Mouse (Mus musculus) thymus, postnatal 10 days (tissue): ENCODE data around the gene Acad11.

ENCODE experiments used
- DNase-seq, 2 experiments: peaks; one replicate each; pipeline ENCODE4 v3.0.0; 2021; ENCODE audit warnings: low spot score in 2 of 2

Gene Acad11

DNA sequence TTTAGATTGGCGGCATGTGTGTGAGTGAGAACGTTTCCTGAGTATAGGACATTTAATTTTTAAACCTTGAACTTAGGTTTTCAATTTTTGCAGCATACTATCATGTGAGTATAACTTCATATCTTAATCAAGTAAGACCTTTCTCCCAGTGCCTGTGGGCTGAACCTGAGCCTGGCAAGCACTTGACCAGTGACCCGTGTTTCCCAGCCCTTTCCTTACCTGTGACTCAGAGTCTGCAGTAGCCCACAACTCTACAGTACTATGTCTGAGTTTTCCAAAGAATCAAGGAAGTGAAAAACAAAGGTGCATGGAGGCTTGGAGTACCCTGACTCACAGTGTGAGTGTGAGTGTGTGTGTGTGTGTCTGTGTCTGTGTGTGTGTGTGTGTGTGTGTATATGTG is 16.9 kb downstream of the Acad11 start:
- no peak for DNase-seq

DNA sequence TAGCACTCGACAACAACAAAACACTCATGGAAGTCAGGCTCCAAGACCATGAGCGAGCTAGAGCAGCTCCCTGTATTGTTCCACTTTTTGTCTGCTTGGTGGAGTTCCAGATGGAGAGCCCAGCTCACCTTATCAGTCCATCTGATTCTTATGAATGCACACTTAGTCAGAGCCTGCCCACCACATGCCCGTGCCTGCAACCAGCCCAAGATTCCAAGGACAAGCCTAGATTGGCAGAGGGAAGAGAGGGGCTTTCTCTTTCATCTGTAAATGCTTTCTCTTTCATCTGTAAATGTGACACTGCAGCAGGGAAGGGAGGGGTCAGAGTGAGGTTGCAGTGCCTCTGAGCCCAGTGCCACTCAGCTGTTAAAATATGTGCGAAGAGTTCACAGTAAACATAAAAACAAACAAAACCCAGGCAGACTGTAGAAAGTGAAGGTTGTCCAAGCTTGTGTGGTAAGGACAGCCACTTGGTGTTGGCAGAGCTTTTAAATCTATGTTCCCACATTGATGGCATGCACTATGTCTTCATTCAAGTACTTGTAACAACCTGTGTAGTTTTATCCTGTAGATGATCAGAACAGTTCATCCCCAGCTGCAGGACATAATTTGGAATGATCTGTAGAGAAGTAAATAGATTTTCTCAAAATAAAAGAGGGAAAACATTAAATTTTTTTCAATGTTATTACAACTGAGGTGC is 22.7 kb downstream of the Acad11 start:
- DNase-seq = no peak

DNA sequence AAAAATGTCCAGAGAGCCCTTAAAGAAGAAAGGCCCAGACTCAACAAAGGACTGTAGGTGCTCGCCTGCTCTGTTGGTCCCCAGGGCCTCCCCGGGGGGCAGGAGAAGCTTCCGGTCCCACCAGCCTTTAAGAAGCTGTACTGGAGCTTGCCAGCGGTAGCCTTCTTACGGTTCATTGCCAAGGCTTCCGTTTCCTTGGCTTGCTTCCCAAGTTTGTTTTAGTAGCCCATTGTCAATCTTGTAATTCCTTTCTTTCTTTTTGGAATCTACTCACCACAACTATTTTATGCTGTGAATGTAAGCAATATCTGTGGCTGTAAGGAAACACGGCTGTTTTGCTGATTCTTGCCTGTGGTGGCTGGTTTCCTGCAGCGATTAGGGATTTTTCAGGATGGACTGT is 25.4 kb downstream of the Acad11 start:
- no peak for DNase-seq

DNA sequence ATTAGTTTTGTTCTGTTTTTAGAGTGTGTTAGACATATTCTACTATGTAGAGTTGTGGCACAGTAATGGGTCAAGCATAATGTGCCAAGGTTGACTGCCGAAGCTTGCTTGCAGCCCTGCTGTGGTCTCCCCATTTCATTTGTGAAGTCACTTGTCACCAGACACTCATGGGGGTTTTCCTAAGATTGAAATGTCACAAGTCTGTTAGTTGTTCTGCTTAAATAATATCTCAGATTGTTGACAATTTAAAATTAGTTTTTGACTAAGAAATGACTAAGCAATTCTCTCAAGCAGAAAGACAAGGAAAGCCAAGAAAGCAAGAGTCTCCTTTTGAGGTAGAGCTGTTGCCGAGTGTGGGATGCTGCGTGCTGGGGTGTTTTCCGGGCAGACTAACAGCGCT is 29.8 kb downstream of the Acad11 start:
- no peak for DNase-seq

DNA sequence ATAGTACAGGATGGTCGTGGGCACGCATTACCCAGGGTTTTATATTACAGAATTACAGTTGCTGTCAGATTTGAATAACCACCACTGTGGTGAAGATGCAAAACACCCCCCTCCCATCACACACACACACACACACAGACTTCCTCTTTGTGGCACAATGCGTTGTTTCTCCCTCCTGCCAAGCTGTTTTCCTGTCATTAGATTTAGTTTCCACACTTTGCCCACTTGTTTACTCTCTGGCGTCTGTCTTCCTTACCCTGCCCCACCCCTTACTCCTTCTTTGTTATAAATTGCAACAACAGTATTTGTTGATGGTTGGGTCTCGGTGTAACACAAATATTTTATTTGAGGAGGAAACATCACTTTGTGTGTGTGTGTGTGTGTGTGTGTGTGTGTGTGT is 35.1 kb downstream of the Acad11 start:
- DNase-seq = no peak

DNA sequence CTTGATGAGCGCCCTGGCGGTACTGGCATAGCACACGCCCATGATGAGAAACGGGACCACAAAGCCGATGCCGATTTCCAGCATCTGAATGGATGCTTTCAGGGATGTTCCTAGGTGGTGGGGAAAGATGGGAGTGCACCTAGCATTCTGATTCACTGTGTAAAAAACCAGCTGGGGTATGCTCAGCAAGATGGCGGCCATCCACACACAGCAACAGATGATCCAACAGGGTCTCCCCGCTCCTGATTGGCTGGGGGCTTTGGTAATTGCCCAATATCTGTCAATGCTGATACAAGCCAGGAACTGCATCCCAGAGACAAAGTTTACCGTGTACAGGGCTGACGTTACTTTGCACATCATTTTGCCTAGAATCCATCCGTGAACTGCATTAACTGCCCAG is 35.9 kb downstream of the Acad11 start:
- DNase-seq = no peak

DNA sequence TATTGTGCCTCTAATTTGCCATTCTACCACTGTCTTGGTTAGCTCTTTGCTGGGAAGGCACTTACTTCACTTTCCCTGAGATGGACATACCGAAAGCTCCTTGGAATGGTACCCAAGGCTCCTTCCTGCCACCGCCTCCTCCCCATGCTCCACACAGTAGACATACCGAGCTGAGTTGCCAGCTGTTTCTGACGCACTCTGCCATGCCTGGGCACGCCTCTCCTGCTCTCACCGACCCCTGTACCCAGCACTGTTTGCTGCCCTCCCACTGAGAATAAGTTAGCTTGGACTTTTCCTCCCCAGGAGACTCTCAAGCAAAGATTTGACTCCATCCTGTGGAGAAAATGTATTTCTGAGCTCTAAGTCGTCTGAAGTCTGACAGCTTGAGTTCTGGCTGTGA is 37.6 kb downstream of the Acad11 start:
- DNase-seq = no peak

DNA sequence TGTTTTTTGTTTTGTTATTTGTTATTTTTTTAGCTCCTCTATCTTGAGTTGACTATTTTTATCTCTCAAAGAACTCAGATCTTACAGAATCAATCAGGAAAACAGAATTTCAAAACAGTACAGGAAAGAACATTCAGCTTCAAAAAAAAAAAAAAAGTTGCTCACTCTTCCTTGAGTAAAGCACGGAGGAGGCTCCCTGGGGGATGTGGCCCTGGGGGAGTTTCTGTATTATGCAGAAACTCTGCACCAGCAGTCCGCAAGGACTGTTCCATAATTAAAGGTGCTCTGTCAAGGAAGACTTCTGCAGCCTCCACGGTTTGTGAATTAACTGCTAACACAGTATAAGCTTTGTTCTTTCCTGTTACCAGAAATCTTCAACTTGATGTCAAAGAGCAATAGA is 38.3 kb downstream of the Acad11 start:
- DNase-seq = no peak

DNA sequence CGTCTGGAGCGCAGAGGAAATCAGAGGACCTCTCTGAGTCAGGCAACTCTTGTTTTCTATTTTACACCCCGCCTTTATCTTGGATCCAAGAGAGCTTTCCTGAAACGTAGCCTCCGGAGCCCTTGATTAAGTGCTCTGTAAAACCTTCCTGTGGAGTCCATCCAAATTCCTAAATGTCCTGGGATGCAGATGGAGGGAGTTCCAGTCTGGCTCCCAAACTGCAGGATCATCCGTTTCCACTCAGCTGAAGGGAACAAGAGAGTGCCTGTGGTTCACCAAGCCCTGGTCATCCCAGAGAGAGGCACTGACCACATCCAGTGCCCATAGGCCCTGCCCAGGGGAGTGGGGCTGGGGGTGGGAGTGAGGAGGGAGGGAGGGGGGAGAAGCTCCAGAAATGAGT is 39.1 kb downstream of the Acad11 start:
- DNase-seq = no peak

DNA sequence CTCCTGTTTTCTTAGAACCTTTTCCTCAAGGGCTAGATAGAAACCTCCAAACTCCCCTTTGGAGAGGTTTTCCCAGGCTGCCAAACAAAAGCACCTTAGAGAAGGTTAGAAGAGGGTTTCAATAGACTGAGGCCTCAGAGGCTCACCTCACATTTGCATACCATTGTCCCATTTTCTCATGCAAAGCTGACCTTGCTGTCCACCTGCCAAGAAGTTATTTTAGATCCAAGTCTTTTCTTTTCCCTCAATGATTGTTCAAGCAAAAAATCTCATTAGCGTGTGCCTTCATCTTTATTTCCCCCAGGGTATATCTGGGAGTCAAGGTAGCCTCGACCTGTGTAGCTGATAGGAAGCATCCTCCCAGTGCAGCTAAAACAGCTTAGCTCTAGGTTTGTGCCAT is 39.7 kb downstream of the Acad11 start:
- no peak for DNase-seq

DNA sequence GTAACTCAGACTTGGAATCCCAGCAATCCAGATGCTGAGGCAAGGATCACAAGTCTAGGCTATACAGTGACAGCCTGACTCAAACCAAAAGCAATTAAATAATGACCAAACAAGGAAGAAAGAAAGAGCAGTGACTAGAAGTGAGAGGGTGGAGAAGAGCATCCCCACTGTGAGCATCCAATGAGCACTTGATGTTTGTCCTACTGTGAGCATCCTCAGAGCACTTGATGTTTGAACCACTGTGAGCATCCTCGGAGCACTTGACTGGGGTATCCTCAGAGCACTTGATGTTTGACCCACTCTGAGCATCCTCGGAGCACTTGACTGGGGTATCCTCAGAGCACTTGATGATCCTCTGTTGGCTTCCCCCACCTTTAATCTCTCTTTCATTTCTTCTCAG is 41.8 kb downstream of the Acad11 start:
- DNase-seq = no peak

DNA sequence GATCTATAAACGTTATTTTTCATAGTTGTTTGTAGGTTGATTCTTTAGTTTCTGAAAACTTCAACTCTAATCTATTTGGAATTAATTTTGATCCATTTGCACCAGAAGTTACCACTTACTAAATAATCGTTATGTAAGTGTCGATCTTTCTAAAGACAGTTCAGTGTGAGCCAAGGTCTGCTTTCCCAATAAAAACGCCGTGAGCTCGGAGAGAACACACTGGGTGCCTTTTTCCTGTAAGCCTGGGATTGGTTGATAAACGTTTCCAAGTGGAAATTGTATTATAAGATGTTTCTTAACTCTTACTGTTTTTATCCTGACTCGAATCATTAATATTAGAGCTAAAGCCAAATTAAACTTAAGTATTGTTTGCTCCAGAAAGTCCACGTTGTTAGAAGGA is 43.8 kb downstream of the Acad11 start:
- DNase-seq = no peak

DNA sequence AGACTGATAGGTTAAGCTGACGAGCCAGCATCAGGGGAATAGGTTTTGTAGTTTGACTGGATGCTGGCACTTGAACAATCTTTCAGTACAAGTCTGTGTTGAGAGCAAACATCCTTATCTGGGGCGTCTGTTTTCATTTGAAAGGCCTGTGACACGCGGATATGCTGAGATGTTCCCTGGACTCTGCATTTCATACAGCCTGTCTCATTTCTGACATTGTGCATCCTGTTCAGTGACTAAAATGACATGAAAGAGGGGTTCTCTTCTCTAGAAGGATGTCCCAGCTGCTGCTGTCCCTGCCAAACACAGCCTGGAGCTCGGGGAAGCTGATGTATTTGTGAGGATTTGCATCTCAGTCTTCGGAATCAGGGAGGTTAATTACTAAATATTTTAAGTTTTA is 44.3 kb downstream of the Acad11 start:
- DNase-seq = no peak

DNA sequence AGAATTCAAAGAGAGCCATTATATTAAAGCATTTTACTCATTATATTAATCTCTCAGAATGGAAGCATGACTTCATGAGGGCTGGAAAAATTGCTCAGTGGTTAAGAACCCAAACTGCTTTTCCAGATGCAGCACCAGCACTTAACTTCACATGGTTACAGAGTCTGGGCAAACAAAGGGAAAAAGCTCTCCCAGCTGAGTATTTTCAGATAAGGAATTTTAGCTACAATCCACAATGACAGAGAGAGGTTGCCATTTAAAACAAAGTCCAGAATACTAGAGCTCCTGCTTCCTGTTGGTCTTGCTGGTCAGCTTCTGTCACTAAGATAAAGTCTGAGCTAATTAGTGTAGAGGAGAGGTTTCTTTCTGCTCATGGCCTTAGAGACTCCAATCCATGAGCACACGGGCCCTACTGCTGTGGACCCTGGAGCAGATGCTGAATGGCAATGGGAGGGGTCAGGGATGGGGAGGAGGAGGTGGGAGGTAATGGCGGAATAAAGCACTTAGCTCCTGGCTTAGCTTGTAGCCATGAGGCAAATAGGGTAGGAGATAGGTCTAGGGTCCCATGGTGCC is 45.5 kb downstream of the Acad11 start:
- DNase-seq = no peak

DNA sequence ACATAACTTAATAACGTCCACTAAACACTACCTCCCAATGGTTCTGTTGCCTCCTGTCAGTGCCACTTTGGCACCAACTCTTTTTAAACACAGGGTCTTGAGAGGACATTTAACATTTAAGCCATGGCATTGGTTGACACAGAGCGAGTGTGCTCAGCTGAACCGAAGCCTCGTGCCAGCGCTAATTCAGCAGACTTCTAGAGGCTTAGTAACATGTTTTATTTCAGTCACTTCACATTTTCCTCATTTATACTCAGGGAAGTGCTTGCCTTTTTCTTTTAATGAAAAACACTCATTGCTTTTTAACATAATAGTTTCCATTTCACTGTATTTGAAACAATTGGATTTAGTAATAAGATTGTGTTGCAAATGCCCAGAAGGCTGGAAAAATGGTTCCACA is 46.0 kb downstream of the Acad11 start:
- DNase-seq = no peak

DNA sequence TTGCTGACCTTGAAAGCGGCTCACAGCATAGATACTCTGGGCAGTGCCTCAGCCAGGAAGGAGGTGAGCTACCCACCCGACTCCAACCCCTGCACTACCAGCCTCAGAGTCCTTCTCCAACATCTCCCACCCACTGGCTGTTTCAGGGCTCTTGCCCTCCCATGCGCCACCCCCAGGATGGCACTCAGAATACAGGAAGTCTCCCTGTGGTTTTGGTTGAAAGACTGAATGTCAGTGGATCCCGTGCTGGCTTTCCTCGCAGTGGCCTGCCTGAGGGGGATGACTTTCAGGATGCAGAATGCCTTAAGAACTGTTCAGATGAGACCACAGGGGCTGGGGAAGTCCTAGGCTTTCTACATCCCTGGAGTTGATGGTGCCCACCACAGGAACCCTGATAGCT is 59.9 kb downstream of the Acad11 start:
- no peak for DNase-seq

DNA sequence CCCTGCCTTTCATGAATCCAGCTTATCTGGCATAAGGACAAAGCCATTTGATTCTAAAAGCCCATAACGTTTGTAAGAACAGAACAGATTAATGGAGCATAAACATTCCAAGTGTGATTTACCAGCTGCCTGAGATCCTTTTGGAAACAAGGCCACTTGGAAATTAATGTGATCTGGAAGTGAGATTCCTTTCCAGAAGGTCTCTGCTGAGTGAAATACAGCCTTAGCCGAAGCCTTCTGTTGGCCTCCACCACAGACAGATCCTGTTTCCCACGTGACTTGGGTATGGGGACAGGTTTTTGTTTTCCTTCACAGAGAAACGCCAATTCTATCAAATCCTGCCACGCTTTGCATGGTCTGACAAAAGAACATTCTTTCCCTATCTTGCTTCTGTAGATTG is 60.4 kb downstream of the Acad11 start:
- no peak for DNase-seq

DNA sequence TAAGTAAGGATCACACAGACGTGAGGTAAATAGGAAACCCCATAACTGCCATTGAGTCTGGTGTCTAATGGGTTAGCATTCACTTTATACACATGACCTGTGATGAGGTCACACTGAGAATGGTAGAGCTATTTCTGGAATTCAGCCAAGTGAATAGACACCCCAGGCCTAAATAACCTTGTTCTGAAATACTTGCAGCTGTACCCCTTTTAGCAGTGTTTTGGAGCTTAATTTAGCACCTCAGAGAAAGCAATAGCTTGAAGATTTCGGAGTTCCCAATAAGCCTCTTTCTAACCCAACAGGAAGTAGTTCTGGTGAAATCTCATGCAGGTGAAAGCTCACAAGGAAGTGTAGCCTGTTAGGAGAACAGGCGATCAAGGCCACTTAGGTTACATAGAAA is 63.7 kb downstream of the Acad11 start, which contains the start of gene Ackr4:
Ackr4 (minus strand) TSS at position 101 of the 400 bp plus-strand sequence.
- DNase-seq = no peak

DNA sequence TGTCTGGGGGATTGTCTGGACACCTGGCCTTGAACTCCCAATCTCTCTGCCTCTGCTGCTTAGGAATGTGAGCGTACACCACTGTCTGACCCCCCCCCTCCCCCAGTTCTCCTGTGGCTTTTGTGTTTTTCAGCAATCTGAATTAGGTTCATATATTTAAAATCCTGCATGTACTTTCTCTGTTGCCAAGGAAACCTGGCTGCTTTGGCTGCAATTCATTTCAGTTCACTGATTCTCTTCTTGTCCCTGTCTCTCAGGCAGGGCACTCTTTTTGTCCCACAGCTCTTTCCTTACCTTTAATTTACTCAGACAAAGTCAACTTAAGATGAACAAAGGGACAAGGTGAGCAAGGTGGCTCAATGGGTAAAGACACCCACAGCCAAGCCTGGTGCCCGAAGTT is 64.9 kb downstream of the Acad11 start:
- no peak for DNase-seq

DNA sequence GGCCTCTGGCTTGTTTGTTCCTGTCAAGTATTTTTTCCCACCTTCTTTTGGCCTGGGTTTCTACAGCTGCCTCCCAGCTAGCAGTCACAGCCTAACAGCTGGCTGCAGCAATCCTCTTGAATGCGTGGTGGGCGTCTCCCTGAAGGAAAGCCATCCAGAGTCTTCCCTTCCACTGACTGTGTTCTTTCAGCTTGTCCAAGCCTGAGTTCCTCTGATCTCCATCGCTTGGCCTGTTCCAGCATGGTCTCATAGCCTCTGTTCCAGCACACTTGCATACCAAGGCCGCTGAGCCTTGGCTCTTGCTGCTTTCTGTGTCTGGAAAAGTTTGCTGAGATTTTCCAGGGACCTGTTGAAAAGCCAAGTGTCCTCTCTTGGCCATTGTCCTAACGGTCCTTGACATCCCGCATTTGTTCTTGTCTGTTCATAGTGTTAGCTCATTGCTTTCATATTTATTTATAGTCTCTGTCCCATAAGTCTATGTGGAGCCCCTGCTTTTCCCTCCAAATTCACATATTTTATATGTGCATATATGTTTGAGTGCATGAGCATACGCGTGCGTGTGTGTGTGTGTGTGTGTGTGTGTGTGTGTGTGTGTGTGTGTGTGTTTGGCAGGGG is 67.1 kb downstream of the Acad11 start:
- no peak for DNase-seq

DNA sequence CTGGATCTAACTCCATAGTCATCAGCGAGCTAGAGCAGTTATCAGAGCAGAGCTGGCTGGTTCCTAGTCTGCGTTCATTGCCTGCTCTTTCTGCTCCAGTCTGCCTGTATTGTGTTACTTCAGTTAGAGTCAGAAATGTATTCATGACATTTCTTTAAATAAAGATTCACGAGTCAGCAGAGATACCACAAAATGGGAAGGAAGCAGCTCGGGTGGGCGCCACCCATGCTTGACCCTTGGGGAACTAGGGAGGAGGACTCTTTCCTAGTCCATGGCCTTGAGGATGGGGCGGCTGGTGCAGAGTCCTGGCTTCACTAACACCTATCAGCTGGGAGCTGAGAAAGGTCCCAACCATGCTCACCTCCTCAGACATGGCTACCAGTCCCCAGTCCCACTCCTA is 77.2 kb downstream of the Acad11 start:
- no peak for DNase-seq

DNA sequence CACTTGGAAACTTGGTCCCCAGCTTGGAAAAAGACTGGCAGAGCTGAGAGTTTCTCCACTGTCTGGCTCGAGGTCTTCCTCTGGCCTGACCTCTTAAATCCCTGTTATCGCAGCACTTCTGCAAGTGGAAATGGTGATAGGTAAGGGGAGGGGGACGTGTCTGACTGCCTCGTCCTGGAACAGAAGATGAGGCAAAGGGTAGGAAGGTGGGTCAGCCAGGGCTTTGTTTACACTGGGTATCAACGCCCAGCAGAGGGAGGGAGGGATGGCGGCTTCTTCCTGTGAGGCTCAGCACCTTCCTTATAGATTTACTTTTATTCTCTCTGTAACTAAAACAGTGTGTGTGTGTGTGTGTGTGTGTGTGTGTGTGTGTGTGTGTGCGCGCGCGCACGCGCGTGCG is 79.6 kb downstream of the Acad11 start:
- DNase-seq = no peak

DNA sequence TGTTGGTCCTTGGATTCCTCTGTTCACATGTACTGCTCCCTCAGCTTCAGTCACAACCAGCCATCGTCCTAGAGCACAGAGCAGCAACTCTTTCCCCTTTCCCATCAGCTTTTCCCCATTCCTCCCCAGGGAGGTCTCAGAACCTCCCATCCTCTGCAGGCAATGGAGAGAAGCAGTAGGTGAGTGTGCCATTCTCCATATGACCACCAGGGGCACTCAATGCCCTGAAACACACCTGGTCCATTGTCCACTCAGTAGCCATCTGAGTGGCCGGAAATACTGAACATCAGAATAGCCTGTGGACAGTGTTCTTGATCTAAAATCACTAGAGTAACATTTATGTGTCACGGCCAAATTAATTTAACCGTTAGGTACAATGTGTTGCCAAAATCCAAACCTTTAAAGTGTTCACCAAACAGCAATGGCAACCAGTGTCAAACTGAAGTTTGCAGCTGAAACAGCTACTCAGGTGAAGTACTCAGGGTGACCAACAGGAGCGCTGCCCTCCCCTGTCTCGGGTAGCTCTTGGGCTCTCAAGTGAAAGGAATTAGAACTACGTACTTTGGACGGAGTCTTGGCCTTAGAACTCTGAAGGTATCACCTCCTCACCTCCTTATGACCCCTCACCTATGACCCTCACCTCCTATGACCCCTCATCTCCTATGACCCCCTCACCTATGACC is 81.3 kb downstream of the Acad11 start:
- no peak for DNase-seq
